Mouse (Mus musculus): ENCODE measurements at regions not wholly inside any gene's neighbourhood (a gene's known extent, or its start where the extent isn't known, plus 50 kb on each side); places are given as distances from the start of the nearest gene placed in this dataset.

DNA sequence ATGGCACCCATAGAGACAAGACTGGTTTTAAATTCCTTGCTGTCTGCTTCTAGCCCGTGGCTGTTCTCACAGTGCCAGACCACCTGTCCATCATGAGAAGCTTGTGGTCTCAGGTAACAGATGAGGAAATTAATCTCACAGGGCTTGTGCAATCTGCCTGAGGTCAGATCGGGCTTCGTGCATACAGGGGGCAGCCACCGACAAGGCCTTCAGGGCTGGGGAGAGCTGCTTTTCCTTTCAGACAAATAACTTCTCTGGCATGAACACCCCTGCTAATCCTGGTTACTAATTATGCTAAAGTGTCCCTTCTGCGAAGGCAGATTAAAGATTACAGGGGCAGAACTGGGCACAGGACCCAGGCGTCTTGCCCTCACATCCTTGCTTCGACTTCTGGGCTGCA lies 130.8 kb upstream of the Tmem45b start:
- DNase-seq (ENCODE audit: extremely low spot score in 1 of 2, low spot score in 1 of 2), result no peak

DNA sequence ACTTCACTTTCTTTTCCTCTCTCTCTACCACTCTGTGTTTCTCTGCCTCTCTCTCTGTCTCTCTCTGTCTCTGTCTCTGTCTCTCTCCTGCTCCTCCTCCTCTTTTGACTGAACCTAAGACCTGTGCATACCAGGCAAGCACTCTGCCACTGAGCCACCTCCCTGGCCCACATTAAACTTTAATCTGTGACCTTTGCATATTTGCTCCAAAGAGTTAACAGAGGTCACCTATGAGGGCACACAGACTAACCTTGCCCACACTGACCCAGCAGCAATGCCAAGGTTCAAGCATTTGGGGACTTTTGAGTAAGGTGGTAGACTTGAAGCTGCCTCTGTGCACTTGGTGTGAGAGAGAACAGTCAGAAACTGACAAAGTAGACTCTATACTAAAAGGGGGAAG lies 123.4 kb upstream of the Tmem45b start:
- no peak for DNase-seq (ENCODE audit: extremely low spot score in 1 of 2, low spot score in 1 of 2)

DNA sequence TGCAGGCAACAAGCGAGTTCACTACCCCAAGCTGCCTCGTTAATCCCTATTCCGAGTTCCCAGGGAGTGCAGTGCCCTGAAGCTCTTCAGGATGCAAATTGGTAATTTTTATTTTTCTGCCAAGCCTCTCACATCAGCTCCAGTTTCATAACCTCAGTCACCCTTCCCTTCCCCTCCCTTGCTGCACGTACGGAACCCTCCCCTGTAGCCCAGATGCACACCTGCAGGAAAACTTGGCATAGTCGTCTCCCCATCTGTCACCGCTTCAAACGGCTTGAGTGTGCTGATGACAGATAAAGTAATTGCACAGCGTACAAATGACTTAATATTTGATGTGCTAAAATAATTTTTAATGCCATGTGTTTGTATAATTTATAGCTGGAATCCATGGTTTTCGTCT lies 119.7 kb upstream of the Tmem45b start:
- no peak for DNase-seq (ENCODE audit: extremely low spot score in 1 of 2, low spot score in 1 of 2)

DNA sequence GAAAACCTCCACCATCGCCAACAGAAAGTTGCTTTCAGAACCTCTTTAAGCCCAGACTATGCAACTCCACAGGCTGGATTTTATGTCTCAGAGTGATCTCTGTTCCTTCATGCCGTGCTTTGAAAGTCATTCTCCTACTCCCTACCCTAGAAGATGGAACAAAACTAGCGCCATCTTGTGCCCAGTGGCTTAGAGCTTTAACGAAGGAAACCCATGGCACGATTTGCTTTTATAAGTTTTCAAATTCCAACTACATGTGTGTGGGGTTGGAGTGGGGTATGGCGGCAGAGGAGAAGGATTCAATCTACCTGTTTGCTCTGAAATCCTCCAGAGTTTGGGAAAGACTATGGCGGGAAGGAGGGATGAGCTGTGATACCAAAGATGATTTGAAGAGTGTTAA lies 118.7 kb upstream of the Tmem45b start:
- no peak for DNase-seq (ENCODE audit: extremely low spot score in 1 of 2, low spot score in 1 of 2)

DNA sequence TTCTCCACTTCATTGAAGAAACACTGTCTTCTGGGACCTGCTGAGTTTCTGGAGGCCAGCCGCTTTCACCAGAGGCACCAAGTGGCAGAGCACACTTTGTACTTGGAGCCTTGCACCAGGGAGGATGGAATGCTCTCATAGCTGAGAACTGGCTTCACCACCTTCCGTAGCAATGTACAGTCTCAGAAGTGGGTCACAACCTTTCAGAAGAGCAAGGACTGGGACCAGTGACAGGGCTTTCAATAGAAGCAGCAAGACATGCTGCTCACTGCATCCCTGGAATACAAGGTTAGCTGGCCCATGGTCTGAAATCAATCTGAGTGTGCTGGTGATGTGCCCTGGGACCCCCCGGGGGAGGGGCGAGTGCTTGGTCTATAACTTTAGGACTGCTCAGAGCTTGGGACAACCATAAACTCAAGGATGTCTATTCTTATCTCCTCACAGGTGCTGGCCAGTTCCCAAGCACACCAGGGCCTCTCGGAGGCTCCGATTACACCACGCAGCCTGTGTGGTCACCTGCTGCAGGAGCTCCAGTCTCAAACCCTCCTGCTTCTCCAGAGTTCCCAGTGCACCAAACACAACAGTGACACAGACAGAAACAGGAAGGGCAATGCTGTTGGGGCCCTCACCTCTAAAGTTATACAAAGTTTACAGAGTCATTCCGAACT lies 114.4 kb upstream of the Tmem45b start:
- no peak for DNase-seq (ENCODE audit: extremely low spot score in 1 of 2, low spot score in 1 of 2)

DNA sequence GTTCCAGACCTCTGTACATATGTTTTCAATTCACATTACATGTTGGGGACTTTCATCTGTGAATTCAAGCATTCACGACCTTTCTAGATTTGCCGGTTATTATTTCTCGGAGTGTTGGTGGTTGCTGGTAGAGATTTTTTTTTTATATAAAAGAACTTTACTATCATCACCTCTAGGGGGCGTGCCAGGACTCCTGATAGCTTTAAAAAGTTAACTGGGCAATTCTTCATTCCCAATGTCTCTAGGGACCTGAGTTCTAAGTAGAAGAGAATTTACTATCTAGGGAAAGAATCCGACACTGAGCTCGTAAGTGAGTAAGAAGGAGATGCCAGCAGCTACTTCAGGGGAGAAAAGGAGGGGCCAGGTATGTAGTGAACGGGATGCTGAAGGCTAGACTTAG lies 112.8 kb upstream of the Tmem45b start:
- peak in 1 of 2 experiments; percentile 77 for DNase-seq (ENCODE audit: extremely low spot score in 1 of 2, low spot score in 1 of 2)

DNA sequence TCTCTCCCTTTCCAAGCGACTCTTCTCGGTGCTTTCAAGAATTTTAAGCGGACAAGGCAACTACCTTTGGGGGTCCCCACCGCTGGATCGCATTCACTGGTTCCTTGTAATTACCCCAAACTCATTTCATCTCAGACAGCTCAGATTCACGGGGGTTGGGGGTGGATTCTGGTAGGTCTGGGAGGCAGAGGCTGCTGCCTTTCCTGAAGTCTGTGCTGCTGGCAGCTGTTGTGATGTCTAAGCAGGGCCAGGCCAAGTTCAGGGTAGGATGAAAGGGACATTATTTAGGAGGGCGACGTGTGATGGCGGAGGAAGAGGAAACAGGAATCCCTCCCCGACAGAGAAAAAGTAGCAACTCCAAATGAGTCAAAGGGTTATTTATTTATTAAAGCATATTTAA lies 102.8 kb upstream of the Tmem45b start:
- no peak for DNase-seq (ENCODE audit: extremely low spot score in 1 of 2, low spot score in 1 of 2)

DNA sequence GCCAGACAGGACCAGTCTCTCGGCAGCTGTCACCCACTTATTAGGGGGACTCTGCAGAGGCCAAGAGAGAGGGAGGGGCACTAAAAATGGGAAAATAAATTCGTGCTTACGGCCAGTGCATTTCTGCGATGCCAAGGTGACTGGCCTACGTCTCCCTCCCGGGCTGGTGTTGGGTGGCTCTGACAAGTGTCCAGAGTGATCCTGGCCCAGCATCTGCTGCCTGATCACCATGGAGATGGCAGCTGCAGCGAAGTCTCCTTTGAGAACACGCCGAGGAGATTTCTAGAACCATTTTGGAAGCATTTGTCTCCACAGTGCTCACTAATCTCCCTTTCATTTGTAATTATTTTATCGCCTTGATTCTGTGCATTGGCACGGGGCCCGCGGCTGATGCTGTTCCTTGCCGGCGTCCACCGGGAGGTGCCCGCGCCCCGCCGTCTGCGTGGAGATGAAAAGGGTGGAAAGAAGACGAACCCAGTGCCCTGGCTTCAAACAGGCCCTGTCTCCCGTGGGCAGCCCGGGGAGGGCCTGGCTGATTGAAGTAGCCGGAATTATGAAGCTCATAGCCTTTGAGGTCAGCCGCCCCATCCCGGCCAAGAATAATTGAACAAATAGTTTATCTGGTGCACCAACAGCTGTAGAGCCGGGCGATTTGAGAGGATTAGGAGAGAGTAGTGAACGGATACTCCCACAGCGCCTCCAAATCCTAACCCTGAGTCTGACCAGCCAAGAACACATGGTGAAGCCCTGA lies 102.2 kb upstream of the Tmem45b start:
- DNase-seq (ENCODE audit: extremely low spot score in 1 of 2, low spot score in 1 of 2), result no peak

DNA sequence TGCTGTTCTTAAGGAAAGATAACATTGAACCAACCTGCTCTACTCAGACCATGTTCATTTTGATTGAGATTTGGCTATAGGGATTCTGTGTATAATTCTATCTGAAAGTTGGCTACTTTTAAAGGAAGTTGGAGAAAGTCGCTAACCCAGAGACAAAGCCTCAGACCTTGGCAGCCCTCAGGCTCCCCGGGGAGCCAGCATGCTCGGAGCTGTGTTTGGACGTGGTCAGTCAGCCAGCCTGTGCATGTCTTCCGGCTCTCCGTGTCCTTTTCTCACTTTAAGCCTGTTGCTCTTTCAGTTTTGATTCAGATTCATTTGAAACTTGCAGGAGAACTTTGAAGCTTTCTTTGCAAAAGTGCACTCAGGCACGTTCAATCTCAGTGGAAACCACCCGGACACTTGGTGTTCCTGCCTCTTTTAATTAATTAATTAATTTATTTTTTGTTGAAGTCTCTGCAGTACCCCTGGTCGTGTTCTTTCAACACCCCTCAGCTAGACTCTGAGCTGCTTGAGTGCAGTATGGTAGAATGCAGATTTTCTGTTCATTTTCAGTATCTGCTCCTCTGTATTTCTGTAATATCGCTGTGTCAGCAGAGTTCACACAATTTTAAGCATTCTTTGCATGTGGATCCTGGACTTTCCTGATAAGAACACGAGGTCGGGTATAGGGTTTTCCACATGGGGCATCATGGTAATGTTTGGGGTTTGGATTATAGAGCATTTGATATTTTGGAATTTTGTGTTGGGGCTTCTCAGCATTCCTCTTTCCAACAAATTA lies 100.9 kb upstream of the Tmem45b start:
- no peak for DNase-seq (ENCODE audit: extremely low spot score in 1 of 2, low spot score in 1 of 2)

DNA sequence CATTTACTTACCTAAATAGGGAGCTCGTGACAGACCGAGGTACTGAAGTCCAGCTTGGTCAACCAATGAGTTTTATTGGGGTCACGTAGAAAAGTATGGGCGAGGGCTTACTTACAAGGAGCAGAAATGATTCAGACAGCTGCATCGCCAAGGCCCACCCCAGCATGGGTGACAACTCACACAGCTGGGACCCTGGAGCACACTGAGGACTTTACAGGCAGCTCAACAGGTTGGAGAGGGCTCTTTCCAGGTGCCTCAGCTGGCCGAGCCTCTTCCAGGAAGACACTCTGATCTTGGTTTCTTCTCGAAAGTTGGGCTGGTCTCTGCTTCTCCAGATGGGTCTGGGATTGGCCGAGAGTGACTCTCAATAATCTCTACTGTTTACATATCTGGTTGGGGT lies 99.3 kb upstream of the Tmem45b start:
- DNase-seq (ENCODE audit: extremely low spot score in 1 of 2, low spot score in 1 of 2), result no peak

DNA sequence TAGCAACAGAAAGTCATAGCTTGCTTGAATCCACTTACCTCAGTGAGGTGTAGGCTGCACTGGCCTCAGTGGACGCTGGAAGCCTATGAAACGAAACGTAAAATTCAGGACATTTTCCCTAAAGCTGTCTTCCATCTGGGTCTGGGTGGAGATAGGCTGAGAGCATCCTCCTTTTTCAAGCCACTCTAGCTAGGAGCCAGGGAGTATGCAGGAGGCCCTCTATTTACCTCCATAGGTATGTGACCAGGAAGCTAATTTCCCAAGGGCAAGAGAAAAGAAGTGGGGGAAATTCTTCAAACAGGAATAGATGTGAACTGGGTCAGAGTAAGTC lies 95.9 kb upstream of the Tmem45b start:
- DNase-seq (ENCODE audit: extremely low spot score in 1 of 2, low spot score in 1 of 2), result no peak

DNA sequence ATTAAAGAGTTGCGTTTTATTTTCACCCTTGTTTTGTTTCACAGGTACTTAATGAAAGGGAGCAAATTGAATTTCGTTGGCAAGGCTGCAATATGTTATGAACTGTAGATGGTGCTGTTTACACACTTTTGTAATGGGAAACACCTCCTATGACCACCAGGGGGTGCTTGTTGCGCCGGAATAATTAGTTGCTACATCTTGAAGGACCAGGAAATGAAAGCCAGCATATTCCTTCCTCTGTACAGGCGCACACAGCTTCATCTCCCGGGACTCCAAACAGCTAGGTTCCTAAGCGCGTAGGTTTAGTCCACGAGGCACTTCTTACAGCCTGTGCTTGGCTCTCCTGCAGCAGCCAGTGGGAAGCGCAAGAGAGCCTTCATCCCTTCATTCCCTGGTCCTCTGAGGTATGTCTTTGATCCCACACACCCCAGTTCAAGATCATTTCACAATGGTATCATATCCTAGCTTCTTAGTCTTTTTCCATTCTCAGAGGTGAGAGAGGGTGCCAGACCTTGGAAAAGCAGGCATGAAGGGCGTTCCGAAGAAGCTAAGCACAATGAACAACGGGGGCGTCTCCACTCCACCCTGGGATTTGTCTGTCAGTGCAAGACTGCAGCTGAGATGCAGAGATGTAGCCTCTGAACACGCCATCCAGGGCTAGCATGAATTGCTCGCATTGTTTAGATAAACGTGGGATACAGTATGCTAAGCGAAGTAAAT lies 95.4 kb upstream of the Tmem45b start:
- peak; percentile 70 to 92 for DNase-seq (ENCODE audit: extremely low spot score in 1 of 2, low spot score in 1 of 2)

DNA sequence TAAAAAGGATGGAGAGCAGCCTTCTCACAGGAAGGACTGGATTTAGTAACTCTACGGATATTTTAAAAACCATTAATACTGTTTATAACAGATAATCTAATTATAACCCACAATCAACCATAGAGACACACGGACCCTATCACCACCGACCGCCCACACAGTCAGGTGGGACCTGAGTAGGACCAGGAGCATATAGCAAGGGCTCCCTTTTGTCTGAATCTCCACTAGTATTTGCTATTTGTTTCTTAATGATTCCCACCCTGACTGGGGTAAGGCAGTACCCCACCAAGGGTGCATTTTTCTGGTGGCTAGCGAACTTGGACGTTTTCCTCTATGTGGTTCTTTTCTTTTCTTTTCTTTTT lies 79.4 kb upstream of the Tmem45b start:
- DNase-seq (ENCODE audit: extremely low spot score in 1 of 2, low spot score in 1 of 2), result no peak

DNA sequence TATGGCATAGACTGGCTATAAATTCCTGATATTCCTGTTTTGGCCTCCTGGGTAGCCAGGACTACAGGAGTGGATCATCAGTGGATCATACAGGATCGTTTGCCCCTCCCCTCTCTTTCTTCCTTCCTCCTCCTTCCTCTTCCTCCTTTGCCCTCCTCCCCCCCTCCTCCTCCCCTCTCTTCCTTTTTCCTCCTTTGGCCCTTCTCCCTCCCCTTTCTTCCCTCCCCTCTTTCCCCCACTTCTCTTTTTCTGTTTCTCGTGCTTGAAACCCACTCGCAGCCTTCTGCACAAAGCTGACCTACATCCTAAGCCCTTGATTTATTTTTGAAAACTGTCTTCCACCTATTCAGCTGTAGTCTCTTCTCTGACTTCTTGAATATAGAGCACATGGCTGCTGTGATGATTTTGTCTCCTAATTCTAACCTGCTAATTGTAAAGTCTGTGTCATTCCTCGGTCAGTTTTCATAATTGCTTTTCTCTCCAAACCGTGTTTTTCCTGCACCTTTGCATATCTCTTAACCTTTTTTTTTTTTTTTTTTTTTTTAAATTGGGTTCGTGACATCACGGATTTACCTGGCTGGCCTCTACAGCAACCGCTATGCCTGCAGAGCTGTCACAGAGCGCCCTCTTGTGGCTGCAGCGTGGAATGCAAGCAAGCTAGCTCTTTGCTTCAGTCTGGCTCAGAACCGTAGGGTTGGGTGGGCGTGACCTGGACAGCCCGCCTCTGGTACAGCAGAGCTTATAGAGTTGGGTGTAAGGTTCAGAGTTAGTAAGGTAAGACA lies 78.8 kb upstream of the Tmem45b start:
- peak; percentile 28 to 93 for DNase-seq (ENCODE audit: extremely low spot score in 1 of 2, low spot score in 1 of 2)

DNA sequence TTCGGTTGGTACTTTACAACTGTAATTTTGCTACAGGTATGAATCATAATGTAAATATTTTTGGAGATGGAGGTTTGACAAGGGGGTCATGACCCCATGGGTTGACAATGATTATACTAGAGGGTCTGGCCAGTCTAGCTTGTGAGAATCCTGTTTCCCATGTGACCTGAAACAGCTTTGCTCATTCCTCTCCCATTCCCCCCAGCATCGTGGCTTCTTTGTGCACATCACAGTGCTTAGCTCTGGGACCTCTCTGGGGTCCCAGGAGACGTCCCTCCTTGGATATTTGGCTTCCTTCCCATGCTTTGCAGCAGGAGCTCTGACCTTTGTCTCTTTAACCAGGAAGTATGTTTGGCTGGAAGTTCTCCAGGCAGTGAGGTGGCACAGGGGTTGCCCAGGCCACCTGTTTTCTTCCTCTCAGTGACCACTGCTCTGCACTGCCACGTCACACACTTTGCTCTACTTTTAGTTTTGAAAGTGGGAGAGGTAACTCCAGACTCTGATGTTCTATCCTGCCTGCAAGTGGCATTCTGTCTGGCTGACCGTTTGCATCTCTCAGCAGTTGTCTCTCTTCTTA lies 77.4 kb upstream of the Tmem45b start:
- DNase-seq (ENCODE audit: extremely low spot score in 1 of 2, low spot score in 1 of 2), result no peak

DNA sequence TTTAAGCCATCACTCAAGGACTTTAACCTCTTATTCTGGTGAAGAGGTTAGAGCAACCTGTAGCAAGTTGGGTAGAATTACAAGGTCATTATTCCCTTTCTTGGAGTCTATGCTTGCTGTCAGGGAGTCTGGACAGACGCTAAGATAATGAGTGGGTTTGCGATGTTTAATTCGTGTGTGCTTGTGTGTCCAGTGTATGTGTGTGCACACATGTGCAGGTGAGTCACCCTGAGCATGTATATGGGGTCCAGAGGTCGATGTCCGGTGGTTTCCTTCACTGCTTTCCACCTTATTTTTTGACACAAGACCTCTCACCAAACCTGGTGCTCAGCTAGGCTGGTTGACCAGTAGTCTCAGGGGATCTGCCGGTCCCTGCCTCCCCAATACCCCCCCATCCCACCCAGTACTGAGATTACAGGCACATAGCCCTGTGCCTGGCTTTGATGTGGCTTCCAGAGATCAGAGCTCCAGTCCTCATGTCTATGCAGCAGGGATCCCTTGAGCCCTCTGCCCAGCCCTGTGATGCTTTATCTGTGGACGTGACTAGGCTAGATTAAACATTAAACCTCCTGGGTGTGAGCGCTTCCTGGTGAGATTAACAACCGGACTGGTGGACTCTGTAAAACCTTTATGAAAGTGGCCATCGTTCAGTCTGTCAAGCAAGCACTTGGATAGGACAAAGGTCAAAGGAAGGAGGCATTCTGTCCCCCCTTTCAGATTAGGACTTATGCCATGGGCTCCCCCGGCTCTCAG lies 74.4 kb upstream of the Tmem45b start:
- DNase-seq (ENCODE audit: extremely low spot score in 1 of 2, low spot score in 1 of 2), result no peak

DNA sequence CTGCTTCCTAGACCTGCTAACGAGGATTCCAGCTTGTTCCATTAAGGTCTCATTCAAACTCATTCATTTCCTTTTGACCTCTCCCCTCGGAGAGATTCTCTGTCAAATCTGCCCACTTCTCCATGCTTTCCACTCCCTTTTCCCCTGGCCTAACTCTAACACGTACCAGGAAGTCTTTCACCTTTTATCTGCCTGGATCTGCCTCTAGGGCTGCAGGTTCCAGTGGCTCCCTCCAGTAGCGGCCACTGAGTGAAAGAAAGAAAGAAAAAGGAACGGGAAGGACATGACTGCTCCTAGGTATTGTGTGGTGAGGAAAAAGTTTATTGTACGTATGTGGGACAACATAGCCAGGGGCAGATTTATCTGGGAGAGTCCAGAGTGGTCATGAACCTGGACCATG lies 64.8 kb upstream of the Tmem45b start:
- no peak for DNase-seq (ENCODE audit: extremely low spot score in 1 of 2, low spot score in 1 of 2)

DNA sequence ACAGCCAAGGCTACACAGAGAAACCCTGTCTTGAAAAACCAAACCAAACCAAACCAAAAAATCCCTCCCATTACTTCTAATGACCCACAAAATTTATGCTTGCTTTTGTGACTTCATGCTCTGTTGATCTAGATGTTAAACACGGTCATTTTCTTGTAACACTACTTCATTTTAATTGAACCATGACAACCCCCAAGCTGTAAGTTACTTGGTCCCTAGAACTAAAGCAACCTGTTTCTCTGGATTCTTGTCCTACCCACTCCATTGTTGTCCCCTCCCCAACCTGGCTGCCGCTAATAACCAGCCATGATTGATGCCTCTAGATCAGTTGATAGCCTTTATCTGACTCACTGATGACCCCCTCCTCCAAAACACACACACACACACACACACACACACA lies 63.0 kb upstream of the Tmem45b start:
- no peak for DNase-seq (ENCODE audit: extremely low spot score in 1 of 2, low spot score in 1 of 2)
